Mouse (Mus musculus) right cerebral cortex, adult 18-20 months (tissue): ENCODE data around the gene Alg14.

Experiments
- DNase-seq: peaks from one replicate; pipeline ENCODE4 v3.0.0; 2022; ENCODE audit warnings: mixed read lengths

Gene Alg14

GRCm38 (mm10) chr3:121279679-121280078 lies 11.9 kb upstream of the Alg14 start:
- no peak for DNase-seq

GRCm38 (mm10) chr3:121282998-121283397 lies 8.6 kb upstream of the Alg14 start, which contains the start of gene Tmem56:
Tmem56 (minus strand) TSS chr3:121283098.
- DNase-seq = no peak

GRCm38 (mm10) chr3:121285219-121285618 lies 6.4 kb upstream of the Alg14 start:
- no peak for DNase-seq

GRCm38 (mm10) chr3:121287151-121287550 lies 4.4 kb upstream of the Alg14 start:
- DNase-seq = no peak

- no peak for DNase-seq
Observed at GRCm38 (mm10) chr3:121290681-121291080, 892 bp upstream of the Alg14 start.

GRCm38 (mm10) chr3:121291225-121291559 lies 381 bp upstream of the Alg14 start:
- DNase-seq = no peak

- no peak for DNase-seq
Observed at GRCm38 (mm10) chr3:121294200-121294599, 2.6 kb downstream of the Alg14 start.

GRCm38 (mm10) chr3:121306641-121307040 lies 15.1 kb downstream of the Alg14 start:
- DNase-seq = no peak

GRCm38 (mm10) chr3:121307532-121308234 lies 16.1 kb downstream of the Alg14 start:
- DNase-seq = peak; percentile 77

GRCm38 (mm10) chr3:121308935-121309334 lies 17.4 kb downstream of the Alg14 start:
- no peak for DNase-seq

- no peak for DNase-seq
Observed at GRCm38 (mm10) chr3:121309429-121309828, 17.9 kb downstream of the Alg14 start.

GRCm38 (mm10) chr3:121309896-121310714 lies 18.5 kb downstream of the Alg14 start:
- no peak for DNase-seq

- DNase-seq = no peak
Observed at GRCm38 (mm10) chr3:121312426-121312825, 20.9 kb downstream of the Alg14 start.

GRCm38 (mm10) chr3:121312979-121313378 lies 21.4 kb downstream of the Alg14 start:
- DNase-seq = no peak

GRCm38 (mm10) chr3:121314149-121314548 lies 22.6 kb downstream of the Alg14 start:
- DNase-seq = no peak

GRCm38 (mm10) chr3:121315498-121315897 lies 23.9 kb downstream of the Alg14 start:
- no peak for DNase-seq

- no peak for DNase-seq
Observed at GRCm38 (mm10) chr3:121319906-121320305, 28.3 kb downstream of the Alg14 start.

GRCm38 (mm10) chr3:121320896-121321295 lies 29.3 kb downstream of the Alg14 start:
- DNase-seq = no peak

- DNase-seq = no peak
Observed at GRCm38 (mm10) chr3:121323371-121323770, 31.8 kb downstream of the Alg14 start.

- no peak for DNase-seq
Observed at GRCm38 (mm10) chr3:121327406-121327805, 35.8 kb downstream of the Alg14 start.

GRCm38 (mm10) chr3:121329647-121330046 lies 38.1 kb downstream of the Alg14 start:
- DNase-seq = no peak

- DNase-seq = no peak
Observed at GRCm38 (mm10) chr3:121330244-121330646, 38.7 kb downstream of the Alg14 start.

GRCm38 (mm10) chr3:121336234-121336890 lies 44.8 kb downstream of the Alg14 start:
- DNase-seq = no peak

- DNase-seq = no peak
Observed at GRCm38 (mm10) chr3:121338687-121339086, 47.1 kb downstream of the Alg14 start.
